In the genomic region with DNA sequence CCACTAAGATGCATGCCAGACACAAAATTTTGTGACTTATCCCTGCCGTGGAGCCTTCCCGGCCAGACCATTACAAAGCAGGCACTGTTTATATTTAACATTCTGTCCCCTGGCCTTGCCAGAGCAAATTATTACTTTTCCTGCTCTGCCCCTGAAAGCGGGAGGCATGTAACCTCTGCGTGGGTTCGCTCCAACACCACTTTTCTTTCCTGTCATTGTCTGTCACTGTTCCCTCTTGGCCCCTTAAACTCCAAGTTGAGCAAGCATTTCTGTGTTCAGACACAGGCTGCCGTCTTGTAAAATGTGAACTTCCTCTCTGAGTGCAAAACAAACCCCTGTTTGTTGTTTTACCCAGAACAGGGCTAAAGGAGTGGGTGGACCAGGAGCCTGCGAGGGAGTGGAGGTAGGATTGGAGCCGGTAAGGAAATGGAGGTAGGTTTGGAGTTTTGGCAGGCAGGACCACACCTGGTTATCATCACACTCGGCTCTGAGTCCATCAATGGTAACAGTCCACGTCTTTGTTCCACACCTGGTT, we compare ENCODE assay signal across 13 mouse cellular contexts.
DNase-seq lines count a peak whose midpoint lies in the region; ATAC-seq and TF ChIP-seq lines count a peak whose summit lies in the region.
"Had no signal": no experiment of that assay in that cellular context is flagged by ENCODE, and none has a peak within 500 bp of the region (broad histone marks: within the 10 kb centered on the region; RNA-seq: fewer than 3 reads in every experiment).

No protein-coding gene starts in this region.

- H3K27ac ChIP-seq in intestine, embryonic 14.5 days (ENCODE audit: low read depth) = peak overlapping the region; percentile 8; the same call in 1 of the 2 replicates
- no peak overlapping the region for H3K27ac ChIP-seq in intestine, postnatal 0 days (ENCODE audit: low read depth, low read length)
- H3K27ac ChIP-seq in intestine, embryonic 16.5 days (ENCODE audit: low read length) = peak overlapping the region; percentile 1; the same call in 1 of the 2 replicates
- no peak overlapping the region for H3K27ac ChIP-seq in forebrain, postnatal 0 days (ENCODE audit: low read depth, low read length)

- 0 out of 2 replicates have a peak, but pooled peaks have one; percentile 46 for ATAC-seq in intestine, embryonic 14.5 days (replicated peaks; ENCODE audit: low FRiP score, low TSS enrichment, low read depth)
- no peak for ATAC-seq in intestine, postnatal 0 days
- ATAC-seq in intestine, embryonic 16.5 days = no peak
- no peak for ATAC-seq in forebrain, postnatal 0 days

- peaks cover 9% of the 10 kb centered on the region for H3K4me1 ChIP-seq in intestine, embryonic 14.5 days (replicated peaks; ENCODE audit: control insufficient read depth, insufficient read depth, low read length)
- no peaks in the 10 kb centered on the region for H3K4me1 ChIP-seq in intestine, postnatal 0 days (replicated peaks; ENCODE audit: control insufficient read depth, insufficient read depth, low read length)
- H3K4me1 ChIP-seq in intestine, embryonic 16.5 days (ENCODE audit: control insufficient read depth, insufficient read depth, low read length) = peaks cover 10% of the 10 kb centered on the region; the same call in 1 of the 2 replicates
- no peaks in the 10 kb centered on the region for H3K4me1 ChIP-seq in forebrain, postnatal 0 days (ENCODE audit: insufficient read depth)

- H3K4me2 ChIP-seq in intestine, embryonic 14.5 days (ENCODE audit: low read length) = no peak overlapping the region
- no peak overlapping the region for H3K4me2 ChIP-seq in intestine, postnatal 0 days (replicated peaks; ENCODE audit: low read depth)
- H3K4me2 ChIP-seq in intestine, embryonic 16.5 days (ENCODE audit: low read depth, low read length) = no peak overlapping the region
- H3K4me2 ChIP-seq in forebrain, postnatal 0 days (ENCODE audit: low read depth) = no peak overlapping the region

- no peaks in the 10 kb centered on the region for H3K27me3 ChIP-seq in intestine, embryonic 14.5 days (replicated peaks; ENCODE audit: control insufficient read depth, insufficient read depth, low read length)
- H3K27me3 ChIP-seq in intestine, postnatal 0 days (replicated peaks; ENCODE audit: control insufficient read depth, insufficient read depth, low read length) = no peaks in the 10 kb centered on the region
- H3K27me3 ChIP-seq in intestine, embryonic 16.5 days (replicated peaks; ENCODE audit: control insufficient read depth, insufficient read depth, low read length) = no peaks in the 10 kb centered on the region
- no peaks in the 10 kb centered on the region for H3K27me3 ChIP-seq in forebrain, postnatal 0 days (ENCODE audit: insufficient read depth, low read length)
- H3K27me3 ChIP-seq: CH12.LX had no signal

- DNase-seq in intestine, embryonic 14.5 days (ENCODE audit: low spot score) = no peak
- peak; percentile 70 for DNase-seq in forelimb bud, embryonic 11.5 days (ENCODE audit: low read depth, low spot score)
- peak; percentile 55 for DNase-seq in lung, postnatal 10 days
- no peak for DNase-seq in right cerebral cortex, adult 2 months (ENCODE audit: low spot score in 2 of 2)
- DNase-seq in testis, postnatal 14 days (ENCODE audit: low spot score) = no peak
- DNase-seq in forebrain, postnatal 0 days = no peak
- DNase-seq: cerebellum, adult 18-20 months; gastrocnemius, postnatal 10 days; right cerebral cortex, postnatal 14 days; thymus, postnatal 4 days had no signal

- WGBS in intestine, embryonic 14.5 days = 18% methylated on average over 10 of the region's 10 CpGs
- WGBS in intestine, postnatal 0 days = 36% methylated on average over 10 of the region's 10 CpGs
- WGBS in intestine, embryonic 16.5 days = 30% methylated on average over 10 of the region's 10 CpGs
- 61% methylated on average over 10 of the region's 10 CpGs for WGBS in forebrain, postnatal 0 days

- no peaks in the 10 kb centered on the region for H3K9me3 ChIP-seq in intestine, embryonic 14.5 days (ENCODE audit: control insufficient read depth, low read length)
- H3K9me3 ChIP-seq in intestine, postnatal 0 days (ENCODE audit: control insufficient read depth) = no peaks in the 10 kb centered on the region
- H3K9me3 ChIP-seq in intestine, embryonic 16.5 days (ENCODE audit: control insufficient read depth, low read length) = no peaks in the 10 kb centered on the region
- no peaks in the 10 kb centered on the region for H3K9me3 ChIP-seq in forebrain, postnatal 0 days (ENCODE audit: low read length)

- H3K9ac ChIP-seq in intestine, embryonic 14.5 days (ENCODE audit: low read length) = no peak overlapping the region
- H3K9ac ChIP-seq in intestine, postnatal 0 days (ENCODE audit: low read depth, low read length) = no peak overlapping the region
- H3K9ac ChIP-seq in intestine, embryonic 16.5 days (ENCODE audit: low read depth, low read length) = no peak overlapping the region
- no peak overlapping the region for H3K9ac ChIP-seq in forebrain, postnatal 0 days

- no peaks in the 10 kb centered on the region for H3K36me3 ChIP-seq in intestine, embryonic 14.5 days (ENCODE audit: control insufficient read depth, insufficient read depth, low read length)
- H3K36me3 ChIP-seq in intestine, postnatal 0 days (ENCODE audit: control insufficient read depth, insufficient read depth) = no peaks in the 10 kb centered on the region
- H3K36me3 ChIP-seq in intestine, embryonic 16.5 days (ENCODE audit: control insufficient read depth, insufficient read depth, low read length) = no peaks in the 10 kb centered on the region
- no peaks in the 10 kb centered on the region for H3K36me3 ChIP-seq in forebrain, postnatal 0 days (ENCODE audit: insufficient read depth)

- H3K4me3 ChIP-seq in intestine, embryonic 14.5 days (ENCODE audit: low read depth, low read length) = no peak overlapping the region
- H3K4me3 ChIP-seq in intestine, postnatal 0 days (ENCODE audit: low read depth, low read length) = no peak overlapping the region
- H3K4me3 ChIP-seq in intestine, embryonic 16.5 days (ENCODE audit: low read length) = no peak overlapping the region
- no peak overlapping the region for H3K4me3 ChIP-seq in forebrain, postnatal 0 days (ENCODE audit: low read depth, low read length)

- TF ChIP-seq CTCF in intestine, postnatal 0 days (IDR thresholded peaks at IDR 0.05; ENCODE audit: low read depth) = no peak
- no peak for TF ChIP-seq CTCF in forebrain, postnatal 0 days (IDR thresholded peaks at IDR 0.05; ENCODE audit: low read depth)

Comparison
In these comparisons a context has a peak if more than half of its experiments do, and no peak if none do; other contexts are left out.
1. H3K27ac ChIP-seq: peak in intestine, embryonic 14.5 days (single experiment) and intestine, embryonic 16.5 days (single experiment); none in intestine, postnatal 0 days (single experiment) and forebrain, postnatal 0 days (single experiment).
2. DNase-seq: peak in forelimb bud, embryonic 11.5 days (single experiment) and lung, postnatal 10 days (single experiment); none in intestine, embryonic 14.5 days (single experiment), right cerebral cortex, adult 2 months (0 of 2), testis, postnatal 14 days (single experiment) and forebrain, postnatal 0 days (single experiment).